Mouse (Mus musculus): ENCODE data around the gene Olfr1344. TPM values are rescaled to one million over a fixed set of nuclear protein-coding genes. Genes with fewer than 3 reads are reported as not detected.
"Not testable (repeated sequence)": the region's sequence is repeated elsewhere in the genome, so short reads cannot be mapped to it uniquely, and the experiment has no call there.

Gene Olfr1344
- not detected for total RNA-seq (2021)

DNA sequence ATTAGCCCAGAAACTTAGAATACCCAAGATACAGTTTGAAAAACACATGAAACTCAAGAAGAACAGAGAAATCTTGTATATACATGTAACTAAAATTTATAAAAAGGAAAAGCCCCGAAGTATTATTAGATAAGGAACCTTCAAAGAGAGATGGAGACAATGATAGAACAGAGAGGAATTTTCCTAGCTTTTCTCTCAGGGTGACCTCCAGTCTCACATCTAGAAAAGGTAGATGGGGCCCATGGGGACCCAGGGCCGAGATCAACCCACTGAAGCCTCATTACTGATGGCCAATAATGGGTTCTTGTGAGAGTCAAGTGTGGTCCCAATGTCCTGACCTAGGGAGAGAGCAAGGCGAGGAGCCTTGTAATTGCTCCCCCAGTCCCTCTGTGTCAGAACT is at the start of gene Olfr1344:
Gene Olfr1344, plus strand, starts transcription at position 301 of the 400 bp plus-strand sequence.
- no peak for DNase-seq
- intact Hi-C loops (cut with DNase I) = loop anchor here (5.0 to 10.0 kb wide), 2 partner anchors 499 to 836 kb away; partner anchors contain the start of gene Gm45844

DNA sequence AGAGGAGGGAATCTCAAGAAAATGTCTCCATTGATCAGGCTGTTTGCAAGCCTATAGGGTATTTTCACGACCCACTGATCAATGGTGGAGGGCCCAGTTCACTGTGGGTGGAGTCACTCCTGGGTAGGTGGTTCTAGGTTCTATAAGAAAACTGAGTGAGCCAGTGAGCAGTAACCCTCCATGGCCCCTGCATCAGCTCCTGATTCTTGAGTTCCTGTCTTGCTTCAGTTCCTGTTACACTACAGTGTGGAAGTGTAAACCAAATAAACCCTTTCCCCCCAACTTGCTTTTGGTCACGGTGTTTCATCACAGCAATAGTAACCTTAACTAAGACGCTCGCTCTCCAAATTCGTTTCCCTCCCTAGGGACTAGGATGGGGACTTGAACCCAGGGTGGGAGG is 49.5 kb upstream of the Olfr1344 start:
- intact Hi-C loops (cut with DNase I) = loop anchor here (10.0 kb wide), 1 partner anchor 214 kb away; the partner anchor contains the start of gene Zfp444
- no peak for DNase-seq

DNA sequence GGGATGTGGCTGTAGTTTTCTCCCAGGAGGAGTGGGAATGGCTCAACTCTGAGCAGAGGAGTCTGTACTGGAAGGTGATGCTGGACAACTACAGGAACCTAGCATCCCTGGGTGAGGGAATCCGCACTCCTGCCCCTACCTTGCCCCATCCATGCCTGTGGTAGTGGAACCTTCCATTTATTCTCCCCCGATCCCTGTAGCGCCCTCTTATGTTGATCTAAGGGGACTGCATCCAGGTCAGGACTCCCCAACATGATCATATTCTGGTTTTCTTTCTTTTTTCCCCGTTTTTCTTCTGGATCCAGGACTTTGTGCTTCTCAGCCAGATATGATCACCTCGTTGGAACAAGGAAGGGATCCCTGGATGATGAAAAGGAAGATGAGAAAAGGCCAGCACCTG is 49.0 kb upstream of the Olfr1344 start:
- intact Hi-C loops (cut with DNase I) = loop anchor here (10.0 kb wide), 1 partner anchor 215 kb away; the partner anchor contains the start of gene Zfp444
- no peak for DNase-seq

DNA sequence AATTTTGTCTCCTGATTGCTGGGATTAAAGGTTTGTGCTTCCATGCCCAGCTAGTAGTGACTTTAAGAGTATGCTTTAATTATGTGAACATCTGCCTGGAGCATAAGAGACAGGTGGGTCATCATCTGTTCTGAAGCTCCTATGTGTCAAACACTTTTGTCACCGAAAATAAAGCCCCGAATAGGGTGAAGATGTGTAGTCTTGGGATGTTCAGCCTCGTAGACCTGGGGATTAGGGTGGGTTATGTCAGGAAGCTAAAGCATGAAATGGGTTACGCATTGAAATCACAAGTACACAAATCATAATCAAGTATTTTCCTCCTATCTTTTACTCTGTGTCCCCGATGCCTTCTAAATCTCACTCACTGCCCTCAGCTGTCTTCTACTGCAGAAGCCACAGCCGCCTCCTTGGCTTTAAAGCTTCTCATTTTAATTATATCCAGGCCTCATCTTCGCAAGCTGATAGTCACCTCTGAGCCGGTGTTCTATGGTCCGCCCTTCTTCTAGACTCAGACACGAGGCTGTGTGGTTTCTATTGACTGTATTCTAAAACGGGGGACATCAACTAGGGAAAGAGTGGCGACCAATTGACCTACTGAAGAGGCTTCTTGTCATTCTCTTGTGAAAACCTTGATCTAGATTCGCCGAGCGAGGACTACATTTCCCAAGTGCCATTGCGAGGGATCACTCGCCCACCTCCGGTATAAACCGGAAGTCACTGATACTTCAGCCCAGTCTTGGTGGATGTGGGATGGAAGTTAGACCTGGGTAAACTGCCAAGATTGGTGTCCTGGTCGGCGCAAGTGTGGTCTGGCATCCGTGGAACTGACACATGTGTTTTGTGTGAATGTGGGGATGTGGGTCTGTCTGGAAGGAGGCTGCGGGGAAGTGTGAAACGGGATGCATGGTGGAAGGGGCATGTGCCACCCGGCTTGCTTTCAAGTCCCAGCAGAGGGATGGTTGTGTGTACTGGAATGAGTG is 40.2 kb upstream of the Olfr1344 start, which contains the start of gene Smim17:
Gene Smim17, plus strand, starts transcription at position 720 of the 980 bp plus-strand sequence.
- intact Hi-C loops (cut with DNase I) = loop anchor here (2.0 kb wide), 1 partner anchor 15 kb away; the partner anchor contains the start of gene Zfp28
- DNase-seq = peak; percentile 27 to 34

GRCm38 (mm10) chr7:6410043-6410442 is 28.4 kb upstream of the Olfr1344 start, which contains the start of gene Gm20715:
Gm20715 (plus strand) TSS chr7:6410277.
- DNase-seq = peak; percentile 93 to 95
- intact Hi-C loops (cut with DNase I) = loop anchor here (1.0 to 10.0 kb wide), 3 partner anchors 27 to 265 kb away; partner anchors contain the start of genes Zfp28 and Zfp78

- intact Hi-C loops (cut with DNase I) = loop anchor here (10.0 kb wide), 1 partner anchor 270 kb away; no protein-coding TSS in a partner anchor
Observed at GRCm38 (mm10) chr7:6414626-6415441, 23.7 kb upstream of the Olfr1344 start.

DNA sequence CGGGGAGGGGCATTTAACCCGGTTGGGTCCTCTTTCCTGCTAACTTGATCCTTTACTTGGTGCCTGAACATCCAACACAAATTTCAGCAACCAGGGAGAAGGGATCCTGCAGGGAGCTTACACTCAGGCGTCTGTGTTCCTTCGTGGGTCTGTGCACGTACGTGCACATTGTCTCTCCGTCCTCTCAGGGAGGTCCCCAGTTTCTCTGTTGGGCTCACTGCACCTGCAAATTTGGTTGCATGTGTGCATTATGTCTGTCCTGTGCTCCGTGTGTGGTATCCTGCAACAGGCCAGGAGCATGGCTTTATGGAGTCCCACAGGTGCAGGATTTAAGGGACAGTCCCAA is 23.1 kb upstream of the Olfr1344 start:
- DNase-seq = no peak
- intact Hi-C loops (cut with DNase I) = loop anchor here (10.0 kb wide), 1 partner anchor 271 kb away; no protein-coding TSS in a partner anchor

More at GRCm38 (mm10) chr7:6414626-6415441, 23.7 kb upstream of the Olfr1344 start:
- no peak for DNase-seq

DNA sequence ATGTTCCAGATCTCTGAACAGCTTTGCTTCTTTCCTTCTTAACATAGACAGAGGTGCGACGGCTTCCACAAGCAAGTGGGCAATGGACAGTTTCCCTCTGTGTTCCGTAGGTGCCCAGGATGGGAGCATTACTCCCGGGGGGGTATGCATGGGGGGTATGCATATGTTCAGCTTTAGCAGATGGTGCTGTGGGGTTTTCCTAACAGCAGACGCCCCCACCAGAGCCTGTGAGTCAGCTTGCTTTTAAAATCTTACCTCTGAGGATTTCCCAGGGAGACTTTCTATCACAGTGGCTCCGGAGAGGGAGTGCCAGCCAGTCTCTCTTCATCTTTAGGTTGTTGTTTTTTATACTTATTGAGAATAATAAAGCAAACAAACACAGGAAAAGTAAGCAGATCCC is 18.6 kb upstream of the Olfr1344 start:
- no peak for DNase-seq
- intact Hi-C loops (cut with DNase I) = loop anchor here (10.0 kb wide), 1 partner anchor 275 kb away; no protein-coding TSS in a partner anchor

GRCm38 (mm10) chr7:6429381-6429780 is 9.1 kb upstream of the Olfr1344 start:
- intact Hi-C loops (cut with DNase I) = no loop called here
- no peak for DNase-seq

- DNase-seq = peak; percentile 3 to 37
- intact Hi-C loops (cut with DNase I) = loop anchor here (1.0 to 10.0 kb wide), 3 partner anchors 71 to 844 kb away; partner anchors contain the start of gene Gm45844
Observed at GRCm38 (mm10) chr7:6430342-6430741, 8.1 kb upstream of the Olfr1344 start.

GRCm38 (mm10) chr7:6441173-6441572 is 2.7 kb downstream of the Olfr1344 start:
- DNase-seq = no peak
- intact Hi-C loops (cut with DNase I) = no loop called here

DNA sequence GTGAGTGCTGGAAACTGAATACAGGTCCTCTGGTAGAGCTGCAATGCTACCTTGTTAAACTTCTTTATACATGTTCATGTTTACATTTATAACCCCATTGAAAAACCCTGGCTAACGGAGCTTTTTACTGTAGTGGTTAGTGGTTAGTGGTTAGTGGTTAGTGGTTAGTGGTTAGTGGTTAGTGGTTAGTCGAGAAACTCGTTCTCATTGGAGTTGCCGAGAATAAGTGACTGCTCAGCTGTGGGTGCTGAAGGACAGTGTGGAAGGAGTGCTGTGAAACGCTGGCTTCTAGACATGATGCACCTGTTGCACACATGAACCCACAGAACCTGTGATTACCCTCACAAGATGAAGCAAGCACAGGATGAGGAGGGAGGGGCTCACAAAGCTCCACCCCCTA is 9.3 kb downstream of the Olfr1344 start:
- intact Hi-C loops (cut with DNase I) = no loop called here
- DNase-seq = no peak

DNA sequence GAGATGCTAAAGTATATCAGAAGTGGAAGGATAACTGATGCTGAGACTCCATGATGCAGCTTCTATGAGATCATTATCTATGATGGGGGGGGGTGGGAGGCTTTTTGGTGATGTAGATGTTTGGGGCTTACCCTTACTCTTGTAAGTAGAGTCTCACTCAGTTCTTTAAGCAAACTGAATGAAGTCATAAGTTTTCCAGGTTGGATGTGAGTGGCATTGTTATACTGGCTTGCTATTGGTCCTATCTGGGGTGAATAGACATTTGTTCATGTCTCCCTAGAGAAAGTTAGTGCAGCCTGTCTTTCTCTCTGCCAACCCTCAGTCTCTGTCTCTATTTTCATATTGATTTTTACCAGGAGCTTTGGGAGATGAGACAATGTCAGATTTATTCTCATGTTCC is 17.4 kb downstream of the Olfr1344 start, which contains the start of gene Olfr1336:
Gene Olfr1336, plus strand, starts transcription at position 301 of the 400 bp plus-strand sequence.
- intact Hi-C loops (cut with DNase I) = no loop called here
- DNase-seq = no peak

- DNase-seq = no peak
- intact Hi-C loops (cut with DNase I) = no loop called here
Observed at GRCm38 (mm10) chr7:6456399-6456798, 17.9 kb downstream of the Olfr1344 start.

GRCm38 (mm10) chr7:6466951-6467350 is 28.5 kb downstream of the Olfr1344 start, which contains the start of gene Olfr1346:
Olfr1346 (plus strand) TSS chr7:6467101.
- no peak for DNase-seq
- intact Hi-C loops (cut with DNase I) = no loop called here

DNA sequence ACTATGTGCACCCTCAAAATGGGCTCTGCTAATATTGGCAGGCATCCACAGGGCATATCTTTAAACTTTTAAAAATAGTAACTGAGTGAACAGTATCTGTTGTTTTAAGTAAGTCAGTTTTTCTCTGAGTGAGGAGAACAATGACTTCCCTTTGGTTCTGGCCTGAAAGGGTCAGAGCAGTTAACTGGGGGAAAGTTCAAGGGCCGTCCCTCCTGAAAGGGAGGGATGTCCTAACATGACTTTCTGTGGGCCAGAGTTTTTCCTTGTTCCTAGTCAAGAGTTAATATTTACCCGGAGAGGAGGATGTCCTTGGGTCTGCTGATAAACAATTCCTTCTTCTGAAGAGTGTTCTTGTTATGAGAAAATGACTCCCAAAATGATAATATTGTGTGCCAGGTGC is 39.1 kb downstream of the Olfr1344 start:
- intact Hi-C loops (cut with DNase I); DNase-seq: not testable (repeated sequence)

- intact Hi-C loops (cut with DNase I) = no loop called here
Observed at GRCm38 (mm10) chr7:6486841-6487240, 48.4 kb downstream of the Olfr1344 start, which contains the start of gene Olfr5. Olfr5 (minus strand) TSS chr7:6486941.

More at GRCm38 (mm10) chr7:6486841-6487240, 48.4 kb downstream of the Olfr1344 start, which contains the start of gene Olfr5:
- DNase-seq = no peak
